Mouse (Mus musculus): ENCODE measurements around the gene Dnah11. TPM values are rescaled to one million over a fixed set of nuclear protein-coding genes. Genes with fewer than 3 reads are reported as not detected.

Dnah11 gene
- total RNA-seq (2021), result 1 to 10 TPM; 1.0 to 1.4 TPM
- long read RNA-seq, partial matches to known transcripts, result 0 of 1 reads
- long read RNA-seq, other reads (novel, unspliced or antisense), result 1 of 1 reads

DNA sequence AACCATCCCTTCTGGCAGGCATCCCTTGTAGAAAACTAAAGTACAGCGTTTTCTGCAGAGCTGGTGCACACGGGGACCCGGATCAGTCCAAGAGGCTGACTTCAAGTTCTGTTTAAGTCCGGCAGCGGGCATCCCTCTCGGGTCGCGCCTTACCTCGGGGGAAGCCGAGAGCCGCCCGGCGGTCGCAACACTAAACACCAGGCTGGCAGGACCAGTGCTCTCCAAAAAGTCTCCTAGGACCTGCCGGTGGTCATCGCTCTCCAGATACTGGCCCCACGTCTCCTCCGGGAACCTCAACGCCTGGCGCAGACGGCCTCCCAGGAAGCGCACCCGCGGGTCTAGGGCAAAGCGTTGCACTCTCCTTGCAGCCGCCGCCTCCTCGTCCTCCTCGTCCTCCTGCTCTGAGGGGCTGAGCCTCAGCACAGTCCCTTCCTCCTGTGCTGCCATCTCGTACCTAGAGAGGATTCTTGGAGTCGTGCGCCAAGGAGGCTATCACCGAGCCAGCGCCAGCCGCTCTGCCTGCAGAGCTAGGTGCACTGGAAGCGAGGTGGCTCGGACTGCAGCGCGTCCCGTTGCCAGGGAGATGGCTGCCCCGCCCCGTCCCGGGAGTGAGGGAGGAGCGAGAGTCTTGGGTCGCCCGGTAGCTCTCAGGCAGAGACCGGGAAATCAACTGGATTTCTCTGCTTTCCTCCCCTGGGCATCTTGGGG is at the start of gene Dnah11:
TSS of gene Dnah11 (minus strand) at position 658 of the 708 bp plus-strand sequence.
- DNase-seq (ENCODE audit: low spot score in 2 of 2), result peak; percentile 4 to 15

- DNase-seq (ENCODE audit: low spot score in 2 of 2), result no peak
Observed at GRCm38 (mm10) chr12:118221182-118221581, 22.3 kb upstream of the Dnah11 start.

GRCm38 (mm10) chr12:118220062-118220461 is 21.2 kb upstream of the Dnah11 start:
- no peak for DNase-seq (ENCODE audit: low spot score in 2 of 2)

DNA sequence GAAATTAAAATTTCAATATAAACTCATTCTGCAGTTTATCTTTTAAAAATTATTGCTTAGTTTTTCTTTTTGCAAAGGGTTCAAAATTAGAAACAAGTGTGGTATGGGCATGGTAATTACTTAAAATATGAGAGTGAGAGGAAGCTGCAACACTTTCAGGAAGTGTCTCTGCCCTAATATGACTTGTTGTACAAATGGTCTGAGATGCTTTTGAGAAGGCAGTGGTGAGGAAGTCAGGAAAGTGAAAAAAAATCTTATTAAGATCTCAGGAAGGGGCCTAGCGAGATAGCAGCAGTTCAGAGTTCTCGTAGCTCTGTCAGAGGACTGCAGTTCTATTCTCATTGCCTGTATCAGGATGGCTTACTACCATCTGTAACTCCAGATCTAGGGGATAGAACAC is 13.3 kb upstream of the Dnah11 start:
- no peak for DNase-seq (ENCODE audit: low spot score in 2 of 2)

DNA sequence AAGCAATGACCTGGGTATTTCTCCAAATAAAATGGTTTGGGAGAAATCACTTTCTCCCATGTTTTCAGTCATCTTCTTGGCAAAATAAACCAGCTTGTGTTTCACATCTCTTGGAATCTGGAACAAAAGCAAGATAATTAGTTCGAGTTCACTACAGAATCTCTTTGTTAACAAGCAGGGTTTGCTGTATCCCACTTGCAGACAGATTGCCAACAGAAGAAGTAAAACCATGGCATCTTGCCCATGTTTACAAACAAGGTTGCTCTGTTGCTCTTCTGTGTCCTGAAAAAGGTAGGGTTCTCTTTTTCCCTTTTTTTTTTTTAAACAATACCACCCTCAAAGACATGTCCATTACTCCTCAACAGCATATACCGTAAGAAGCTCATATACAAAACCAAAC is 2.3 kb downstream of the Dnah11 start:
- no peak for DNase-seq (ENCODE audit: low spot score in 2 of 2)

- no peak for DNase-seq (ENCODE audit: low spot score in 2 of 2)
Observed at GRCm38 (mm10) chr12:118189535-118189934, 9.3 kb downstream of the Dnah11 start.

- no peak for DNase-seq (ENCODE audit: low spot score in 2 of 2)
Observed at GRCm38 (mm10) chr12:118187663-118188062, 11.2 kb downstream of the Dnah11 start.

GRCm38 (mm10) chr12:118186881-118187489 is 11.9 kb downstream of the Dnah11 start:
- DNase-seq (ENCODE audit: low spot score in 2 of 2), result no peak

DNA sequence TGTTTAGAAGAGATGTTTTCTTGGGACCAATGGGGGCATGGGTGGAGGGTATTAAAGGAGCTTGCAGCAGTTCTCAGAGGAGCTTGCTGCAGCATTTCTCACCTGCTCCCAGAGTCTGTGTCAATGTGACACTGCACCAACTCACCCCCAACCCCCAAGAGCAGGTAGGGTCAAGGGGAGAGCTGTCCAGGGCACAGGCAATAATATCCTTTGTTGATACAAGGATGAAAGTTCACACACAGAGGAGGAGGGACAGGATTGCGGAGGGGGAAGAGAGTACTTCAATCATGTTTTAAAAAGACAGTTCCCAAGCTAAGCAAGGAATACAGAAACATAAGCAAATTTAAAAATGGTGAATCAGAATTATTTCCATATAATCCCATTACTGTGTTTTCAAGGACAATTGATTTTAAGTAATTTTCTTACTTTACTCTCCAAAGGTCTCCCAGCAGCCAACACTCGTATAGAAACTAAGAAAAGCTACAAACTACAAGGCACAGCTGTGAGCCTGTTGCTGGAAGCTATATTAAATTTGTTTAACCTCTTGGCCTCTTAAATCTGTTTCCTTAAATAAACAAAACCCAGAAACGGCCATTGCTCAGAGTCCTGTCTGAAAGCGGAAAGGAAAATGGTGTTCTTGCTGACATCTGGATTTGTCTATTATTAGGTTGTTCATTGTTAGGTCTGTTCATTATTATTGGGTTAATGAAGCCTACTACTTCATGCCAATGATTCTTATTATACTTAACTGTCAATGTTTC is 12.5 kb downstream of the Dnah11 start:
- DNase-seq (ENCODE audit: low spot score in 2 of 2), result no peak

DNA sequence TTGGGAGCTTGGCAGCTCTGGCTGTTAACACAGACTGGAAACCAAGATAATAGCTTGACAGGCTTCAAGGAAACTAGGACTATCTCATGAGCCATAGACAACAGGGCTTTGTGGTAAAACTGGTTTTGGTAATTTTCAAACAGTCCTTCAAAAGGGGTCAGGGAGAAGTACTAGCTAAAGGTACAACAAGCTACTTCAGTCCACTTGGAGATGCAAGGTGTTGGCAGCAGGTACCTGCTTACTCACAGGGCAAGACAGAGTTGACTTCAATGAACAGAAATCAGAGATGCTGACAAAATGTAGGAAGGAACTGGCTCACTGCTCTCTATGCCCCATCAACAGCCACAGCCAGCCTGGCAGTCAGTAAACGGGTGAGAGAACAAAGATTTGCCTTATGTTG is 14.1 kb downstream of the Dnah11 start:
- DNase-seq (ENCODE audit: low spot score in 2 of 2), result no peak

GRCm38 (mm10) chr12:118177756-118178155 is 21.1 kb downstream of the Dnah11 start:
- no peak for DNase-seq (ENCODE audit: low spot score in 2 of 2)

- DNase-seq (ENCODE audit: low spot score in 2 of 2), result no peak
Observed at GRCm38 (mm10) chr12:118164785-118165184, 34.1 kb downstream of the Dnah11 start.

DNA sequence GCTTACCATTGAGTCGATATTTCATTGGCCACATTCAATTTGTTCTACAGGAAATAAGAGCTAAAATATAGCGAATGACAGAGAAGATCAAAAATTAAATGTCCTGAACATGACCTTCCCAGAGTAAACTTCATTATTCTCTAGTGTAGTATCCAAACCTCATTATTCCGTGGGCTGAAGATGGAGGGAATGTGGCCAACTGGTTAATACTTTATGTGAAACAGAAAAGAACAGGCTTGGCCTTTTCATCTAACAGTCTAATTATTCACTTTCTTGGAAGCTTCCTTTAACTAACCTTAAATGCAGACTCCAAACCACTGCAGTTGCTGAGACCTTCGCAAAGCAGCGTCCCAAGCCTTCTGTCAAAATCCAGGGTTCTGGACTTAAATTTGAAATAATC is 41.9 kb downstream of the Dnah11 start:
- DNase-seq (ENCODE audit: low spot score in 2 of 2), result no peak

GRCm38 (mm10) chr12:118147521-118148033 is 51.3 kb downstream of the Dnah11 start:
- DNase-seq (ENCODE audit: low spot score in 2 of 2), result no peak

DNA sequence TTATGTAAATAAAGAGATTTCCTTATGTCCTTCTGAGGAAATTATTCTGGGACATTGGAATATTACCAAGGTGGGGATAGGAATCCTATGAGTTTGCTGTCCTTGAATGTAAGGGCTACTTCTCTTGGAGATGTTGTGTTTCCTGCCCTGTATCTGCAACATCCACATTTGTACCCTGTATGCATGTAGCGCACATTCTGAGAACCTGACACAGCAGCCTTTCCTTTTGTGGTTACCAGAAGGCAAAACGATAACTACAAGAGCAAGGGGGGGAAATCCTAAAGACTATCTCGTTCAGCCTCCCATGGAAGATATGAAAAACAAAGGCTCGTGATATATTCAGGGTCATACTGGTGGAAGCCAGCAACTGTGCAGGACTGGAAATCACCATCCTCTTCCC is 70.7 kb downstream of the Dnah11 start:
- no peak for DNase-seq (ENCODE audit: low spot score in 2 of 2)

- DNase-seq (ENCODE audit: low spot score in 2 of 2), result no peak
Observed at GRCm38 (mm10) chr12:118119668-118120067, 79.2 kb downstream of the Dnah11 start.

DNA sequence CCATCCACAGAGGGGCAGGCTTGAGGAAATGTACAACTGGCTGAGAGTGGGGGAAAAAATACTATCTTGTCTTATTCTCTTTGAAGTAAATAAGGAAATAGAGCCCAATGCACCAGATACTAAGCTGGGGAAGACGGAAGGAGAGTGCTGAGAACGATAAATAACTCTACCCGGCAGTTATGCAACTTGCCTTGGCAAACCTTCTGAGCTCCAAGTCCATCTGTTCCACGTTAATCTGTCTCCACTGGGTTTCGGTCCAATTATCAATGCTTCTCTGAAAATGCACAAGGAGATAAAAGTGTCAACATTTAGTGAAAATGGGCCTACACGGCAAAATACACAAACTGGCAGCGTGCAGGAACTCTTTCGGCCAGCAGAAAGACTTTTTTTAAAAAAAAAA is 86.2 kb downstream of the Dnah11 start:
- DNase-seq (ENCODE audit: low spot score in 2 of 2), result peak; percentile 71 to 83

GRCm38 (mm10) chr12:118111896-118112295 is 86.9 kb downstream of the Dnah11 start:
- no peak for DNase-seq (ENCODE audit: low spot score in 2 of 2)

DNA sequence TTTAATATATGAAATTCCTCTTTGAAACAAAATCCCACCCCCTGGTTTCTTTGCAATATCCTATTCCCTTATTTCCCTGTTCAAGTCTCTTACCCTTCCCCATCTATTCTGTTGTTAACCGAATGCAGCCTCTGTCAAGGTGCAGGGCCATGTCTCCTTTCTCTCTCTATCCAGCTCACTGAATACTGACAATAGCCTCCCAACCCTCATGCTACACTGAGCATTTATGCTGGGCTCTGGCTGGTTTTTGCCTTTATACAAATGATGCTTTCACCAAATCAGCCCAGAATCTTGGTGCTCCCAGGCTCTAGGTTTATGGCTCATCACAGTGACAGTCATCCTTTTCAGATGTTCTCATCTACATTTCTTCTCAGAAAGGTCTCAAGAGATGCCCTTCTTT is 91.1 kb downstream of the Dnah11 start:
- no peak for DNase-seq (ENCODE audit: low spot score in 2 of 2)

DNA sequence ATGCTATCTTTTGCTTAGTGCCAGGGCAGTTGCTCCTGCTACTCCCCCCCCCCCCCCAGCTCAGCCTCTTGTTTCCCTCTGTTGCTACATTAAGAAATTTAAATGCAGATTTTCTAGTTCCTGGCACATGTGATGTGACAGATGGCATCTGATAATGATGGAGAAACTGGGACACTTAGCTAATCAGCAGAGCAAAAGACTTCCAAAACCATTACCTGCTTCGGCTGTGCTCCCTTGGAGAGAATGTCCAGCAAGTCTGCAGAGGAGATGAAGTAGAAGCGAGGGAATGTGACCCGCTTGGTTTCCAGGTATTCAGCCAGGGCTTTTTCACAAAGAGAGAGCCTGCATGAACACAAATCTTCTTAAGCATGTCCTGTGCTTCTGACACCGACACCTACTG is 94.3 kb downstream of the Dnah11 start:
- DNase-seq (ENCODE audit: low spot score in 2 of 2), result peak; percentile 15 to 63

DNA sequence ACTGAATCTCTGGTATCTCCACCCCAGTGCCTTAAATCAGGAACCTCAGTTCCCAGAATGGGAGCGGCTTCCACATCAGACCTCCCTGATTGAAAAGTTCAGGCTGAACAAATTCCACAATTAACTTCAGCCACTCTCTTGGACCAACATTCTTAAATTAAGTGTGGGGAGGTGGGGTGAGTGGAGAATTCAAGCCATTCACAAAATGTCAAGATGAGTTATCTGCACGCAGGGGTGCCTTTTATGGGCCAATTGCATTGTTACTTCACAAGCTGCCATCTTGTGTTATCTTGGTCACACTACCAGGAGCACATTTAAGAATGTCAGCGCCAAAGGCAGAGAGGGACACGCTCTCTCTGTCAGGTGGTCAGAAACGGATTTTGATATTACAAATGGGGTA is 99.1 kb downstream of the Dnah11 start:
- no peak for DNase-seq (ENCODE audit: low spot score in 2 of 2)

- peak in 1 of 2 experiments; percentile 64 for DNase-seq (ENCODE audit: low spot score in 2 of 2)
Observed at GRCm38 (mm10) chr12:118098257-118098656, 100.6 kb downstream of the Dnah11 start.
